Mouse (Mus musculus) kidney, embryonic 15.5 days (tissue): ENCODE measurements around the gene 1110051M20Rik. TPM values are rescaled to one million over a fixed set of nuclear protein-coding genes. Genes with fewer than 3 reads are reported as not detected.
A peak's percentile ranks its signal among the peaks of the same experiment; 100 is the strongest.

ENCODE experiments used
- ATAC-seq: fragments of 200-750 bp; cut with Nextera tagmentation; replicated peaks from 2 replicates; pipeline ENCODE4 v1.8.0; 2017; ENCODE audit warnings: moderate TSS enrichment; ENCODE audit not compliant: low FRiP score
- H3K27ac ChIP-seq: fragments of 300-500 bp; sonication (generic); 2 replicates; pipeline ENCODE4 v1.5.1; 2015; ENCODE audit warnings: mild to moderate bottlenecking, inconsistent platforms
- H3K27me3 ChIP-seq: fragments of 300-500 bp; sonication (generic); 2 replicates; pipeline ENCODE4 v1.6.1; 2015; ENCODE audit warnings: inconsistent platforms
- H3K36me3 ChIP-seq: fragments of 300-500 bp; sonication (generic); 2 replicates; pipeline ENCODE4 v1.6.1; 2015; ENCODE audit warnings: inconsistent platforms
- H3K4me1 ChIP-seq: fragments of 300-500 bp; sonication (generic); 2 replicates; pipeline ENCODE4 v1.6.1; 2015; ENCODE audit warnings: inconsistent platforms
- H3K4me2 ChIP-seq: fragments of 300-500 bp; sonication (generic); 2 replicates; pipeline ENCODE4 v1.6.1; 2015; ENCODE audit warnings: moderate library complexity, mild to moderate bottlenecking, inconsistent platforms
- H3K4me3 ChIP-seq: fragments of 300-500 bp; sonication (generic); replicated peaks from 2 replicates; pipeline ENCODE4 v1.5.1; 2015; ENCODE audit warnings: mild to moderate bottlenecking, inconsistent platforms
- H3K9ac ChIP-seq: fragments of 300-500 bp; sonication (generic); 2 replicates; pipeline ENCODE4 v1.6.1; 2015; ENCODE audit warnings: mild to moderate bottlenecking, inconsistent platforms
- H3K9me3 ChIP-seq: fragments of 300-500 bp; sonication (generic); replicated peaks from 2 replicates; pipeline ENCODE4 v1.6.1; 2016; ENCODE audit warnings: inconsistent platforms
- WGBS: fragments of 180-500 bp; shearing (Covaris S2); methylation state at CpG from one replicate; pipeline ENCODE4 v1.1.7; 2015; ENCODE audit warnings: mixed read lengths; 5-methylcytosine and 5-hydroxymethylcytosine counted together
- polyA plus RNA-seq: library from polyadenylated mRNA; unstranded; fragments of >200 nt; fragmentation: Nextera tagmentation; extraction: Ambion mirVana; gene quantifications from 2 replicates; pipeline ENCODE4 v1.2.1, GENCODE M21; 2015

The 1110051M20Rik gene
- polyA plus RNA-seq, 1 experiment from 2014 or later, result 65.7 TPM

GRCm38 (mm10) chr2:91312578-91313311 lies 131.8 kb downstream of the 1110051M20Rik start:
- no peaks in the 10 kb centered on the region for H3K27me3 ChIP-seq
- no peaks in the 10 kb centered on the region for H3K9me3 ChIP-seq
- peaks cover 21% of the 10 kb centered on the region for H3K4me1 ChIP-seq
- H3K36me3 ChIP-seq, result no peaks in the 10 kb centered on the region
- ATAC-seq, result peak; percentile 60
- 38% methylated on average over 10 of the region's 10 CpGs for WGBS
- peak overlapping the region; percentile 33 for H3K27ac ChIP-seq
- H3K4me3 ChIP-seq, result no peak overlapping the region
- H3K9ac ChIP-seq, result no peak overlapping the region
- H3K4me2 ChIP-seq, result no peak overlapping the region

- H3K36me3 ChIP-seq, result no peaks in the 10 kb centered on the region
- H3K9ac ChIP-seq, result no peak overlapping the region
- no peak for ATAC-seq
- peaks cover 18% of the 10 kb centered on the region for H3K4me1 ChIP-seq
- no peaks in the 10 kb centered on the region for H3K27me3 ChIP-seq
- no peak overlapping the region for H3K4me3 ChIP-seq
- H3K4me2 ChIP-seq, result no peak overlapping the region
- no peak overlapping the region for H3K27ac ChIP-seq
- 59% methylated on average over 3 of the region's 3 CpGs for WGBS
- H3K9me3 ChIP-seq, result no peaks in the 10 kb centered on the region
Measured at GRCm38 (mm10) chr2:91309546-91309945, 135.0 kb downstream of the 1110051M20Rik start.

- H3K9me3 ChIP-seq, result no peaks in the 10 kb centered on the region
- H3K4me2 ChIP-seq, result no peak overlapping the region
- no peaks in the 10 kb centered on the region for H3K36me3 ChIP-seq
- no peaks in the 10 kb centered on the region for H3K27me3 ChIP-seq
- no peak overlapping the region for H3K4me3 ChIP-seq
- no peak overlapping the region for H3K9ac ChIP-seq
- no peak overlapping the region for H3K27ac ChIP-seq
- H3K4me1 ChIP-seq, result peaks cover 18% of the 10 kb centered on the region
- 20% methylated on average over 5 of the region's 5 CpGs for WGBS
- peak; percentile 72; the same call in 1 of the 2 replicates for ATAC-seq
Measured at GRCm38 (mm10) chr2:91308680-91309079, 135.8 kb downstream of the 1110051M20Rik start.

- Histone ChIP-seq H3K27me3 (no peaks in the 10 kb centered on the region), H3K4me3 (no peak overlapping the region), H3K4me2 (no peak overlapping the region), H3K9me3 (no peaks in the 10 kb centered on the region), H3K9ac (no peak overlapping the region), H3K4me1 (peaks cover 8% of the 10 kb centered on the region), H3K36me3 (no peaks in the 10 kb centered on the region), H3K27ac (no peak overlapping the region)
- ATAC-seq, result no peak
Measured at GRCm38 (mm10) chr2:91306589-91306988, 137.9 kb downstream of the 1110051M20Rik start.

- no peak overlapping the region for H3K4me3 ChIP-seq
- no peak for ATAC-seq
- no peaks in the 10 kb centered on the region for H3K9me3 ChIP-seq
- H3K4me1 ChIP-seq, result peaks cover 8% of the 10 kb centered on the region
- H3K9ac ChIP-seq, result no peak overlapping the region
- WGBS, result 93% methylated on average over 9 of the region's 9 CpGs
- no peaks in the 10 kb centered on the region for H3K27me3 ChIP-seq
- H3K36me3 ChIP-seq, result no peaks in the 10 kb centered on the region
- H3K27ac ChIP-seq, result no peak overlapping the region
- no peak overlapping the region for H3K4me2 ChIP-seq
Measured at GRCm38 (mm10) chr2:91305926-91306325, 138.6 kb downstream of the 1110051M20Rik start.

DNA sequence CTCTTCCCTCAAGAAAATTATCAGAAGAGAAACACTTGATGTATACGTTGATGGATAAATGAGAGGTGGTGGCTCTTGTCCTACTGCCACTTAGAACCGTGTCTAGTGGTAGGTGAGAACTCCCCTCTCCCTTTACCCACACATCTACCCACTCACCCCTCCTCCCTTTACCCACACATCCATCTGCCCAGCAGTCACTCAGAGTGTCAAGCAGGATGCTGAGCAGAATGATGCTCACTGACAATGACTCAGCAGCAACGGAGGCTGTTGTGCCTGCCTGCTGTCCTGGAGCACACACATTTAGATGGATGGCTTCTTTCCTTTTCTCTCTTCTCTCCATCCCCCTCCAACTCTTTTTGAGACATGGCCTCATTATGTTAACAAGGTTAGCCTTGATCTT lies 141.7 kb downstream of the 1110051M20Rik start:
- Histone ChIP-seq H3K27ac (no peak overlapping the region), H3K27me3 (no peaks in the 10 kb centered on the region), H3K36me3 (no peaks in the 10 kb centered on the region), H3K4me2 (no peak overlapping the region), H3K9me3 (no peaks in the 10 kb centered on the region), H3K9ac (no peak overlapping the region), H3K4me1 (no peaks in the 10 kb centered on the region), H3K4me3 (no peak overlapping the region)
- no peak for ATAC-seq
- 62% methylated on average over 3 of the region's 3 CpGs for WGBS

DNA sequence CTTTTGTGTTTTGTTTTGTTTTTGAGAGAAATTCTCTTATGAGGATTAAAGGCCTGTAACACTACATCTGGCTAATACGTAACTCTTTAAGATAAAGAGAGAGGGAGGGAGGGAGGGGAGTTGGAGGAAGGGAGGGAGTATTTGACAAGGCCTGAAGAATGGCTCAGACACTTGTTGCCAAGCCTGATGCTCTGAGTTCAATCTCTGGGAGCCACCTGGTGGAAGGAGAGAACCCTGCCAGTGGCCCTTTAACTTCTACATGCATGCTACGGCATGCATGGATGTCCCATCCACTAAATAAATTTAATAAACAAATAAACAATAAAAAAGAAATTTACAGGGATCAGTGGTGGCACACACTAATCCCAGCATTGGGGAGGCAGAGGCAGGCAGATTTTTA lies 142.7 kb downstream of the 1110051M20Rik start:
- Histone ChIP-seq H3K9me3 (no peaks in the 10 kb centered on the region), H3K36me3 (no peaks in the 10 kb centered on the region), H3K4me2 (no peak overlapping the region), H3K27me3 (no peaks in the 10 kb centered on the region), H3K9ac (no peak overlapping the region), H3K27ac (no peak overlapping the region), H3K4me1 (no peaks in the 10 kb centered on the region), H3K4me3 (no peak overlapping the region)
- no peak for ATAC-seq
- 89% methylated on average over 2 of the region's 2 CpGs for WGBS

- H3K4me1 ChIP-seq, result no peaks in the 10 kb centered on the region
- ATAC-seq, result no peak
- no peaks in the 10 kb centered on the region for H3K9me3 ChIP-seq
- no peak overlapping the region for H3K9ac ChIP-seq
- no peak overlapping the region for H3K4me2 ChIP-seq
- no peaks in the 10 kb centered on the region for H3K36me3 ChIP-seq
- 96% methylated on average over 2 of the region's 2 CpGs for WGBS
- no peak overlapping the region for H3K4me3 ChIP-seq
- no peak overlapping the region for H3K27ac ChIP-seq
- no peaks in the 10 kb centered on the region for H3K27me3 ChIP-seq
Measured at GRCm38 (mm10) chr2:91300784-91301183, 143.7 kb downstream of the 1110051M20Rik start.

GRCm38 (mm10) chr2:91299156-91299555 lies 145.3 kb downstream of the 1110051M20Rik start:
- no peaks in the 10 kb centered on the region for H3K36me3 ChIP-seq
- no peak overlapping the region for H3K4me3 ChIP-seq
- no peak overlapping the region for H3K9ac ChIP-seq
- H3K27me3 ChIP-seq, result no peaks in the 10 kb centered on the region
- H3K4me2 ChIP-seq, result no peak overlapping the region
- 71% methylated on average over 3 of the region's 3 CpGs for whole genome bisulfite sequencing
- H3K4me1 ChIP-seq, result no peaks in the 10 kb centered on the region
- no peak overlapping the region for H3K27ac ChIP-seq
- no peak for ATAC-seq
- H3K9me3 ChIP-seq, result no peaks in the 10 kb centered on the region

DNA sequence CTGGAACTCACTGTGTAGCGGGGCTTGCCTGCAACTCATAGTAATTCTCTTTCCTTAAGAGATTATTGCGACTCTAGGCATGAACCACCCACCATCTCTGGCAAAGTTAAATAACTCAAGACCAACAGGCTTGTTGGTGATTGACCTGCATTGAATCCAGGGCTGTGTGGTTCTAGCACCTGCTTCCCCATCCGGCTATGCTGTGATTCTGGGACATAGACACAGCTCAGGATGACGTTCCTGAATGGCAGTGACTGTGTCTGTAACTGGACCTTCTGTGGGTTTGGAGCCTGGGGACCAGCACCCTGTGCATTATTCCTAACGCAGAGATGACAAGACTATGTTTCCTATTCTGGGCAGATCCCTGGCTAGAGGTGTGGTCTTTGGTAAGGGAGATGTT lies 148.6 kb downstream of the 1110051M20Rik start:
- no peak overlapping the region for H3K27ac ChIP-seq
- H3K27me3 ChIP-seq, result no peaks in the 10 kb centered on the region
- H3K4me2 ChIP-seq, result no peak overlapping the region
- H3K4me1 ChIP-seq, result peaks cover 10% of the 10 kb centered on the region
- H3K9ac ChIP-seq, result no peak overlapping the region
- H3K4me3 ChIP-seq, result no peak overlapping the region
- ATAC-seq, result no peak
- no peaks in the 10 kb centered on the region for H3K9me3 ChIP-seq
- 90% methylated on average over 5 of the region's 5 CpGs for WGBS
- H3K36me3 ChIP-seq, result no peaks in the 10 kb centered on the region

- no peaks in the 10 kb centered on the region for H3K27me3 ChIP-seq
- H3K9ac ChIP-seq, result no peak overlapping the region
- H3K4me1 ChIP-seq, result peaks cover 10% of the 10 kb centered on the region
- no peaks in the 10 kb centered on the region for H3K9me3 ChIP-seq
- no peak overlapping the region for H3K4me2 ChIP-seq
- WGBS, result 86% methylated on average over 3 of the region's 3 CpGs
- H3K36me3 ChIP-seq, result no peaks in the 10 kb centered on the region
- no peak for ATAC-seq
- H3K27ac ChIP-seq, result no peak overlapping the region
- no peak overlapping the region for H3K4me3 ChIP-seq
Measured at GRCm38 (mm10) chr2:91294226-91294625, 150.3 kb downstream of the 1110051M20Rik start.

- no peak overlapping the region for H3K9ac ChIP-seq
- no peak overlapping the region for H3K4me2 ChIP-seq
- ATAC-seq, result peak; percentile 66; the same call in 1 of the 2 replicates
- H3K9me3 ChIP-seq, result no peaks in the 10 kb centered on the region
- WGBS, result 58% methylated on average over 12 of the region's 12 CpGs
- H3K4me3 ChIP-seq, result no peak overlapping the region
- H3K27ac ChIP-seq, result peak overlapping the region; percentile 37; the same call in 1 of the 2 replicates
- H3K4me1 ChIP-seq, result peaks cover 10% of the 10 kb centered on the region
- no peaks in the 10 kb centered on the region for H3K27me3 ChIP-seq
- no peaks in the 10 kb centered on the region for H3K36me3 ChIP-seq
Measured at GRCm38 (mm10) chr2:91291197-91292007, 153.1 kb downstream of the 1110051M20Rik start.
